Mouse (Mus musculus) neural tube, embryonic 11.5 days (tissue): ENCODE data around the gene Cyp2d22. TPM values are rescaled to one million over a fixed set of nuclear protein-coding genes. Genes with fewer than 3 reads are reported as not detected.
A peak's percentile ranks its signal among the peaks of the same experiment; 100 is the strongest.

Source experiments
- ATAC-seq: fragments of 200-750 bp; cut with Nextera tagmentation; 2 replicates; pipeline ENCODE4 v1.8.0; 2017; ENCODE audit warnings: moderate number of reproducible peaks, mild to moderate bottlenecking, moderate TSS enrichment, moderate library complexity; ENCODE audit not compliant: insufficient read depth, low FRiP score, low TSS enrichment
- DNase-seq: peaks from one replicate; pipeline ENCODE4 v3.0.0-alpha.2; 2015; ENCODE audit warnings: low spot score
- H3K27ac ChIP-seq: fragments of 300-500 bp; sonication (generic); 2 replicates; pipeline ENCODE4 v1.5.1; 2014; ENCODE audit warnings: low read depth, mild to moderate bottlenecking, low read length
- H3K27me3 ChIP-seq: fragments of 300-500 bp; sonication (generic); 2 replicates; pipeline ENCODE4 v1.6.1; 2014; ENCODE audit warnings: mild to moderate bottlenecking, low read length, mixed read lengths; ENCODE audit not compliant: control insufficient read depth, insufficient read depth
- H3K36me3 ChIP-seq: fragments of 300-500 bp; sonication (generic); 2 replicates; pipeline ENCODE4 v1.6.1; 2014; ENCODE audit warnings: mild to moderate bottlenecking, low read length, moderate library complexity, mixed read lengths; ENCODE audit not compliant: control insufficient read depth, insufficient read depth
- H3K4me1 ChIP-seq: fragments of 300-500 bp; sonication (generic); 2 replicates; pipeline ENCODE4 v1.6.1; 2014; ENCODE audit warnings: low read length, mixed read lengths; ENCODE audit not compliant: control insufficient read depth, insufficient read depth
- H3K4me2 ChIP-seq: fragments of 300-500 bp; sonication (generic); 2 replicates; pipeline ENCODE4 v1.6.1; 2014; ENCODE audit warnings: low read depth, mild to moderate bottlenecking, moderate library complexity
- H3K4me3 ChIP-seq: fragments of 300-500 bp; sonication (generic); 2 replicates; pipeline ENCODE4 v1.5.1; 2014; ENCODE audit warnings: low read depth, low read length
- H3K9ac ChIP-seq: fragments of 300-500 bp; sonication (generic); 2 replicates; pipeline ENCODE4 v1.6.1; 2014; ENCODE audit warnings: mild to moderate bottlenecking, low read length
- H3K9me3 ChIP-seq: fragments of 300-500 bp; sonication (generic); 2 replicates; pipeline ENCODE4 v1.6.1; 2016; ENCODE audit warnings: low read length; ENCODE audit not compliant: control insufficient read depth
- WGBS: fragments of 180-500 bp; shearing (Covaris S2); extraction: QIAGEN DNeasy Blood & Tissue Kit; methylation state at CpG from one replicate; pipeline ENCODE4 v1.1.7; 2014; 5-methylcytosine and 5-hydroxymethylcytosine counted together
- polyA plus RNA-seq: library from polyadenylated mRNA; unstranded; fragments of >200 nt; fragmentation: Nextera tagmentation; extraction: Ambion mirVana; gene quantifications from 2 replicates; pipeline ENCODE4 v1.2.1, GENCODE M21; 2014

The Cyp2d22 gene
- polyA plus RNA-seq: 1.5 and 1.6 TPM in 2 replicates

DNA sequence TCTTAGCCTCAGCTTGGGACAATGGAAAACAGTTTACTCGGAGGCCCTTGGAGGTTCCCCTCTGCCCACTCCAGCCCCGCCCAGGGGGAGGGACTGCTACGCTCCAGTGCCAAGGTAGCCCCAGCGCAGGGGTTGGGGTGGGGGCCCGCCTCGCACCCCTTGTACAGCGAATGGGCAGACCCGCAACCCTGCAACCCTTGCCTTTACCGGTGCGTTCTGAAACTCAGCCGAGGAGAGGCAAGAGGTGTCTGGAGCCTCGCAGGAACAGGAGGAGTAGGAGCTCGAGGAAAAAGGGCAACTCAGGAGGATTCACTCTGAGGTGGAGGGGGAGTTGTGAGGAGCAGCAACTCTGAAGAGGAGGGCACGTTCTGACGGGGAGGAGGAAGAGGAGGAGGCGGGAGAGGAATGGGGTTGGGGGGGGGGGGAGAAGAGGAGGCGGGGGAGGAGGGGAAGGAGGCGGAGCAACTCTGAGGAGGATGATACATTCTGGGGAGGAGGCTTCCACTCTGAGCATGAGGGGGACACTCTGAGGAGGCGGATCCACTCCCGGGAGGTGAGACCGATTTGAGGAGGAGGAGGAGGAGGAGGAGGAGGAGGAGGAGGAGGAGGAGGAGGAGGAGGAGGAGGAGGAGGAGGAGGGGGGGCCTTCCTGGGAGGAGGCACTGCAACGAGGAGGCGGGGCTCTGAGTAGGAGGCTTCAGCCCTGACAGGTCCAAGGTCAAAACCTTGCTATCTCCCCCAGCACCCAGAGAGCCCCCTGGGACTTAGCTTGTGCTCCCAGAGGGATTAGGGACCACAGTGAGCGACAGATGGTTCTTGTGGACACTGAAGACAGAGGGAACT is at the start of gene Cyp2d22:
TSS of gene Cyp2d22 (minus strand) at position 390 of the 843 bp plus-strand sequence.
- H3K4me1 ChIP-seq: 0 out of 2 replicates have a peak, but pooled peaks cover 5% of the 10 kb centered on the region
- ATAC-seq (peak; percentile 58; the same call in 1 of the 2 replicates), DNase-seq (peak; percentile 57)
- H3K27me3 ChIP-seq: no peaks in the 10 kb centered on the region
- no peak within 1 kb of the TSS for H3K27ac ChIP-seq
- H3K36me3 ChIP-seq: no peaks in the 10 kb centered on the region
- 5% methylated on average over 16 of the region's 24 CpGs for WGBS
- no peaks in the 10 kb centered on the region for H3K9me3 ChIP-seq
- H3K4me2 ChIP-seq: peak within 1 kb of the TSS; percentile 45
- peak within 1 kb of the TSS; percentile 53 for H3K9ac ChIP-seq
- H3K4me3 ChIP-seq: peak within 1 kb of the TSS; percentile 33

DNA sequence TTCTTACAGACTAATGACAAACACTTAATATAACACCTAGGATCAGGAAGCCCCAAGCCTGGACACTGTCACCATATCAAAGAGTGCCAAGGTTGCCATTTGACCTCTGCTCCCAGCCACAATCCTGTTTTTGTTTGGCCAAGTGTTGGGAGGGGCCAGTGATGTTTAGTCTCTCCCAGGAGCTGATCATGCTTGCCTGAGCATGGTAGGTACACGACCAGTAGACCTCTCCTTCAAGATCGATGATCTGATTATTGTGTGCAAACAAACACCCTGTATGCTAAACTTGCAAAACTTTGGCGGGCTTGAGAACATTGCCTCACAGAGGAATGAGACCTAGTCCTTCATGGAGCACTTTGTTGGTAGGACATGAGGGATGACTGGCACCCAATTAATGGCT is 43.4 kb upstream of the Cyp2d22 start:
- Histone ChIP-seq H3K36me3 (no peaks in the 10 kb centered on the region), H3K27ac (no peak overlapping the region), H3K4me3 (no peak overlapping the region), H3K9me3 (no peaks in the 10 kb centered on the region), H3K9ac (no peak overlapping the region), H3K27me3 (no peaks in the 10 kb centered on the region), H3K4me2 (no peak overlapping the region), H3K4me1 (no peaks in the 10 kb centered on the region)
- 81% methylated on average over 3 of the region's 3 CpGs for WGBS
- DNase-seq (no peak), ATAC-seq (no peak)

DNA sequence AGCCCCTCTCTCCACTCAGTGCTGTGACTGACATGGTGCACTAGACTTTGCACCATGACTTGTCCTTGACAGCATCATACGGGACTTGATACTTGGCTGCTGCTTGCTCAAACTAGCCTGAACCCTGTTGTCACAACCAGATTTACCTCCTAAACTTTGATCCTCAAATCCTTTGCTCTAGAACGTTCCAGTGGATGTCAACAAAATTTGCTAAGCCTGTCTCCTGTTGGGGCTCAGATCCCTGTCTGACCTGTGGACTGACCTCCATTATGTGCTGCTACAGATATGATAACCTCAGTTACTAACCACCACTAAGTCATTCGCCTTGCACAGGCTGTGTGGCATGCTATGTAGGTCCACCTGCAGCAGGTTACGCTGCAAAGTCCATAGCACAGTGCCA is 42.9 kb upstream of the Cyp2d22 start:
- H3K27ac ChIP-seq: no peak overlapping the region
- ATAC-seq (no peak), DNase-seq (no peak)
- H3K4me2 ChIP-seq: no peak overlapping the region
- no peak overlapping the region for H3K4me3 ChIP-seq
- H3K27me3 ChIP-seq: no peaks in the 10 kb centered on the region
- no peak overlapping the region for H3K9ac ChIP-seq
- no peaks in the 10 kb centered on the region for H3K9me3 ChIP-seq
- WGBS: 84% methylated on average over 4 of the region's 4 CpGs
- no peaks in the 10 kb centered on the region for H3K4me1 ChIP-seq
- no peaks in the 10 kb centered on the region for H3K36me3 ChIP-seq

DNA sequence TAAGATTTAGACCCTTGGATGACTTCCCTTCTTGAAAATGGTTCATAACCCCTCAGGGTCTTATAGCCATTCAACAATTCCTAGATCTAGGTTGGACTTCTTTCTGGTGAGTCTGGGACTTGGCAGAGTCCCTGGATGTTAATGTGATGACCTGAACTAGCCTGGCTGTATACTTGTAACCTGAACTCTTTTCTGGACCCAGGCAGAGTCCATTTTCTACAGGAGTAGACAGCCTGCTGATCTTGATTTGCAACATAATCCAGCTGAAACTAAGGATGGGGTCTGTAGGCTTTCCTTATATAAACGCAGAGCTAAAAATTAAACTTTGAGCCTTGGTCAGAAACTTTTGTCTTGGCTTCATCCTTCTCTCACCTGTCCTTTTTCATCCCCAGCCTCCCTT is 38.6 kb upstream of the Cyp2d22 start:
- H3K4me2 ChIP-seq: no peak overlapping the region
- DNase-seq: no peak
- H3K27me3 ChIP-seq: no peaks in the 10 kb centered on the region
- no peak overlapping the region for H3K27ac ChIP-seq
- 0 out of 2 replicates have a peak, but pooled peaks cover 3% of the 10 kb centered on the region for H3K4me1 ChIP-seq
- H3K36me3 ChIP-seq: no peaks in the 10 kb centered on the region
- H3K9me3 ChIP-seq: no peaks in the 10 kb centered on the region
- H3K4me3 ChIP-seq: no peak overlapping the region
- 85% methylated on average over 1 of the region's 1 CpGs for WGBS
- no peak overlapping the region for H3K9ac ChIP-seq
- ATAC-seq: no peak

DNA sequence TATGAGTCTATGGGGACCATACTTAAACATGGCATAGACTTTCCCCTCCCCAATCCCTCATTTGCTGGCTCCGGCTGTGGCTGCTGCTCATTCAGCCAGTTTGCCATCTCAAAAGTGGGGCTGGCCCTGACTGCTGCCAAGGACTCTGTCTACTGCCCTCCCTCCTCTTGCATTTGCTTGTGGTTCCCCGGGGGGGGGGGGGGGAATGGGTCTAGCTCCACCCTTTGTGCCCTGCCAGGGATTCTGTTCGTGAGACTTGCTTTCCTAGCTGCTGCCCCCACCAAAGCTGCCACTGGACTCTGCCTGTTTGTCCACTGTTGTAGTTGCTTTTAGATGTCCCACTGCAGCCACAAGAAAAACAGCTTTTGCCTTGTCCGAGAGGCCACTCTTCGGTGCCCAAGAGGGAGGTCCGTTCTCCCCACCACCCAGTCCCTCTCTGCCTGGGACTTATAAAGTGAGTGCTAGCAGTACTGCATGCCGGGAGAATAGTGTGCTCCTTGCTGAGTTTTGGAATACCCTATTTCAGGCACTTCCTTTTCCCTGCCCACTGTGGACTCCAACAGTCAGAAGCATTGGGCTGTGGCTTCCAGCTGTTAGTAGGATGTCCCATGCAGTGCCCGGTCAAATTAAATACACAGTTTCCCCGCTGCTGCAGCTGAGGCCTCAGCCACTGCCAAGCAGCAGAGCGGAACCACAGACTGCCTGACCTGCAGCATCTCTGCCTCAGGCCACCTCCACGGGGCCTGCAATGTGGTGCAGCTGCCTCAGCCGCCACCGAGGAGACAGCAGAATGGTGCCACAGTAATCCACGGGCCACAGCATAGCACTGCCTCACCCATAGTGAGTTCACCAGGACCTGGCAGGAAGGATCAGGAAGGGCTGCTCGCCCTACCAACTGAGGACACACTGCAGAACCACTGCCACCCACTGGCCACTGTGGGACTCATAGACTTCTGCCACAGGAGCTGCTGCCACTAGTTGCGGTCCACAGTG is 37.0 kb upstream of the Cyp2d22 start:
- DNase-seq (peak; percentile 72), ATAC-seq (peak; percentile 53; the same call in 1 of the 2 replicates)
- no peak overlapping the region for H3K27ac ChIP-seq
- no peaks in the 10 kb centered on the region for H3K27me3 ChIP-seq
- WGBS: 29% methylated on average over 15 of the region's 16 CpGs
- 0 out of 2 replicates have a peak, but pooled peaks cover 3% of the 10 kb centered on the region for H3K4me1 ChIP-seq
- H3K36me3 ChIP-seq: no peaks in the 10 kb centered on the region
- H3K4me2 ChIP-seq: 0 out of 2 replicates have a peak overlapping the region, but pooled peaks have one; percentile 12
- no peaks in the 10 kb centered on the region for H3K9me3 ChIP-seq
- H3K4me3 ChIP-seq: no peak overlapping the region
- H3K9ac ChIP-seq: peak overlapping the region; percentile 48; the same call in 1 of the 2 replicates

DNA sequence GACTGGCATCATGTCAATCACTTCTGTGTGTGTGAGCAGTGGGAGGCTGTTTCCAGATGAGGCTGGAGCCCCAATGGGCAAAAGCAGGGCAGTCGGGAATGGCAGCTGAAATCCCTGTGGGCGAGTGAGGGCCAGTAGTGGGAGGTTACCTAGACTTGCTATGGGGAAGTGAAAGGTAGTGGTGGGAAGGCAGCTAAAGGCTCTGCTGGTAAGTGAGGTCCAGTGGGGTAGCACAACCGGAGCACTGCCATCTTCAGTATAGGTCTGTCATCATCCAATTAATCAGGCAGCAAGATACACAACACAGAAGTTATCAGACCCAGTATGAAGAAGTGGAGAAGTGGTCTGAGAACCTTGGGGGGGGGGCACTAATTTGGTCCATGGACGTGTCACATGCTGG is 27.5 kb upstream of the Cyp2d22 start:
- H3K36me3 ChIP-seq: no peaks in the 10 kb centered on the region
- no peak for DNase-seq
- ATAC-seq: no peak
- no peak overlapping the region for H3K4me2 ChIP-seq
- no peak overlapping the region for H3K4me3 ChIP-seq
- H3K27me3 ChIP-seq: no peaks in the 10 kb centered on the region
- WGBS: 85% methylated on average over 4 of the region's 4 CpGs
- no peak overlapping the region for H3K27ac ChIP-seq
- no peaks in the 10 kb centered on the region for H3K4me1 ChIP-seq
- H3K9ac ChIP-seq: no peak overlapping the region
- no peaks in the 10 kb centered on the region for H3K9me3 ChIP-seq

DNA sequence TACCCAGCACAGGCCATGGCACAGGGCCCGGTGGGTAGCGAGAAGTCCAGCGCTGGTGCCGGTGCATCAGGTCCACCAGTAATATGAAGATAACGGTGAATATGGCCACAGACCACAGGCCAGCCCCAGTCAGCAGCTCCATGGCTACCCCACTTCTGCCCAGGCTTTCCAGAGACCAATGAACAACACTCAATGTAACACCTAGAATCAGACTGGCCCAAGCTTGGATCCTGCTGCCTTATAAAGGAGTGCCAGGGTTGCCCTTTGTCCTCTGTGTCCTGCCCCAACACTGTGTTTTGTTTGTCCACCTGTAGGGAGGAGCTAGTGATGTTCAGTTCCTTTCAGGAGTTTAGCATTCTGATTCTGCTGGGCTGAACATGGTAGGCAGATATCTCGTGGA is 26.9 kb upstream of the Cyp2d22 start, which contains the start of gene Cyp2d10:
TSS of gene Cyp2d10 (minus strand) at position 215 of the 400 bp plus-strand sequence.
- WGBS: 94% methylated on average over 6 of the region's 6 CpGs
- Histone ChIP-seq H3K27me3 (no peaks in the 10 kb centered on the region), H3K4me2 (no peak within 1 kb of the TSS), H3K9ac (no peak within 1 kb of the TSS), H3K27ac (no peak within 1 kb of the TSS), H3K4me1 (no peaks in the 10 kb centered on the region), H3K36me3 (no peaks in the 10 kb centered on the region), H3K4me3 (no peak within 1 kb of the TSS), H3K9me3 (no peaks in the 10 kb centered on the region)
- no peak for ATAC-seq
- DNase-seq: no peak

DNA sequence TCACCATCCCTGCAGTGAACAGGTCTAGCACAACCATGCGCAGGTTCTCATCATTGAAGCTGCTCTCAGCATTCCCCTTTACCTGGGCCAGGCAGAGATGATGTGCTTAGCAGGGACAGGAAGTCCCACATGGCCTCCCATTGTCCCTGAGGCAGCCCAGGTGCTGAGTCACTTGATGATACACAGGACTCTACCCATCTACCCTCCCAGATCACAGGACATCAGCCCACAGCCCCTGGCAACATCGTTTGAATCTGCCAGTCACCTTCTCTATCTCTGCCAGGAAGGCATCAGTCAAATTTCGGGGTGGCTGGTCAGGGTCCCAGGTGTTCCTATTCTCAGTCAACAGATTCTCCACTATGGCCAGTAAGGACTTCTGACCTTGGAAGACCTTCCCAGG is 24.1 kb upstream of the Cyp2d22 start:
- no peaks in the 10 kb centered on the region for H3K27me3 ChIP-seq
- 94% methylated on average over 3 of the region's 3 CpGs for WGBS
- no peak overlapping the region for H3K27ac ChIP-seq
- H3K9me3 ChIP-seq: no peaks in the 10 kb centered on the region
- no peak overlapping the region for H3K9ac ChIP-seq
- H3K4me3 ChIP-seq: no peak overlapping the region
- no peak for DNase-seq
- no peak for ATAC-seq
- H3K4me2 ChIP-seq: no peak overlapping the region
- H3K4me1 ChIP-seq: no peaks in the 10 kb centered on the region
- H3K36me3 ChIP-seq: no peaks in the 10 kb centered on the region
